Mouse (Mus musculus) erythroblast, embryonic 14.5 days (primary cell): Measurements from ENCODE around the gene Sec14l4.

Experiments
- GATA1 ChIP-seq: IDR thresholded peaks from 2 replicates; pipeline ENCODE4 v1.6.1; 2012; ENCODE audit warnings: low read length, inconsistent platforms, mixed read lengths
- TAL1 ChIP-seq: IDR thresholded peaks from 3 replicates; pipeline ENCODE4 v1.6.1; 2012; ENCODE audit warnings: low read length, inconsistent platforms, mixed read lengths

DNA sequence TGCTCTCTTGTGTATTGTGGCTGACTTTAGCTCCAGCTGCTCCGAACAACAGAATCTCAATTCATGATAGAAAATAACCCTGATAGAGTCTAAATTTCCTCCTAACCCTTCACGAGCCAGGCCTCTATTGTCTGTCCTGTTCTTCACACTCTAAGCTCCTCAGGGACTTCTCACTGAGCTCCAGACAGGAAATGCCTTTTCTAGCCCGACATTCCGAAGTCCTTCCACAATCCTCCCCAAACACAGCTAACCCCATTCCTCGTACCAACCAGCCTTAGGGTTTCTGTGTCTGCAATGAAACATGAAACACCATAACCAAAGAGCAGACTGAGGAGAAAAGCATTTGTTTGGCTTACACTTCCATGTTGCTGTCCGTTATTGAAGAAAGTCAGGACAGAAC lies 49.7 kb upstream of the Sec14l4 start:
- no peak for TF ChIP-seq TAL1
- no peak for TF ChIP-seq GATA1
